Mouse (Mus musculus) stomach, postnatal 0 days (tissue): ENCODE data around the gene Gm17087.

Source experiments
- CTCF ChIP-seq: IDR thresholded peaks from 2 replicates; pipeline ENCODE4 v1.5.1; 2016; ENCODE audit warnings: antibody characterized with exemption, low read depth, mild to moderate bottlenecking, moderate library complexity
- EP300 ChIP-seq: optimal IDR thresholded peaks from 2 replicates; pipeline ENCODE3; 2016; ENCODE audit warnings: antibody characterized with exemption

DNA sequence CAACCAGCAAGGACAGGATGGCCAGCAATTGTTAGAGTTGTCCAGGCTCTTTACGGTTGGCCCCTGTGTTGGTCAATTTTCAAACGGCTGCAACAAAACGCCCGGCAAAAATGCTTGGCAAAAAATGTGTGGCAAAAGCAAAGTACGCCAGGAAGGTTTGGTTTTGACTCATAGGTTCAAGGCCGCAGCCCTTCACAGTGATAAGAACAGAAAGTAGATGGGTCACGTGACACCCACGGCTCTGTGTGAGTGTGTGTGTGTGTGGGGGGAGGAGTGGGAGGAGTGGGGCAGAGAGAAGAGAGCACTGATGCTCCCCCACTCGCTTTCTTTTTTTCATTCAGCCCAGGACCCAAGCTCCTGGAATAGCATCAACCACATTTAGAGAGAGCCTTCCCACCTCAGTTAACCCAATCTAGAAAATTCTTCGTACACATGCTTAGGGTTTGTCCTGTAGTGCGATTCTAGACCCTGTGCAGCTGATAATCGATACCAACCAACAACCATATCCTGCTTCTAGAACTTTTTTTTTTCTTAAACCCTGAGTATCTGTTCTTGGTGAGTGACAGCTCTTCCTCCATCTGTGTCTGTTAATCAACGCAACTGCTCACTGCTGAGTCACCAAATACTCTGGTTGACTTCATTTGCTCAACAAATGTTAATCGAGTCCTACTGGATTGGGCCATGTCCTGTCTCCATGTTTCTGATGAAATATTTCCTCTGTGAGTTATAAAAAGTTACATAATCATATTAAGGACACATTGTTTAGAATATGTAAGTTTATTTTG is 4.5 kb downstream of the Gm17087 start:
- TF ChIP-seq CTCF (no peak), EP300 (no peak)
